Mouse (Mus musculus): ENCODE results near the gene Rabggta.
A peak's percentile ranks its signal among the peaks of the same experiment; 100 is the strongest.

The Rabggta gene

DNA sequence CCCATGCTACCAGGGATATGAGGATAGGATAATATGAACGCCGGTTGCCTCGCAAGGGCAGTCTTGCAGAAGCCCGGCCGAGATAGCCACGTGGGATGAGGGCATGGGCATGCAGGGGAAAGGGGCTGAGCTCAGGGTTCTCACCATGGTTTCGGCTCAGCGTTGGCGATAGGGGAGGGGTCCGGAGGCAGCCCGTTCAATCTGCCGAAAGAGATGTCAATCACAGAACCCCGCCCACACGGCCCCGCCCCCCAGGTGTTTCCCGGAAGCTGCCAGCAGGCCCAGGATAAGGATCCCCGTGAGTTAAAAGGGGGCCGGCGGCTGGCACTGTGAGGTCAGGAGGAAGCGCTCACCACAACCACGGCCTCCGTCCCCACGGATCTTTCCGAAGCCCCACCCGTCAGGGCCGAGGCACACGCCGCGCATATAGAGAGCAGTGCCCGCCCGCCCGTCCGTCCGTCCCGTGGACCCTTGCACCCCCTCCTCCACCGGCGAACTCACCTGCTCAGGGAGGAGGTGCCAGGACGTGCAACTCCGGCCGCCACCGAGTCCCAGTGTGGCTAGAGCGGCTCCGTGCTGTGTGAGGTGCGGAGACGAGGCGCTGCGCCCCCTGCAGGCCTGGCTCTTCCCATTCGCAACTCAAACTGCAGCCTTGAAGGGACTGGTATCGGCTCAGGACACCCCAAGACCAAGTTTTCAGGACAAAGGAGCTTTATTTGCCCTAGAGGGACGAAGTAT, at the start of gene Rabggta:
Gene Rabggta (minus strand): TSS at position 564 of the 738 bp plus-strand sequence.
- peak; percentile 95 for DNase-seq

DNA sequence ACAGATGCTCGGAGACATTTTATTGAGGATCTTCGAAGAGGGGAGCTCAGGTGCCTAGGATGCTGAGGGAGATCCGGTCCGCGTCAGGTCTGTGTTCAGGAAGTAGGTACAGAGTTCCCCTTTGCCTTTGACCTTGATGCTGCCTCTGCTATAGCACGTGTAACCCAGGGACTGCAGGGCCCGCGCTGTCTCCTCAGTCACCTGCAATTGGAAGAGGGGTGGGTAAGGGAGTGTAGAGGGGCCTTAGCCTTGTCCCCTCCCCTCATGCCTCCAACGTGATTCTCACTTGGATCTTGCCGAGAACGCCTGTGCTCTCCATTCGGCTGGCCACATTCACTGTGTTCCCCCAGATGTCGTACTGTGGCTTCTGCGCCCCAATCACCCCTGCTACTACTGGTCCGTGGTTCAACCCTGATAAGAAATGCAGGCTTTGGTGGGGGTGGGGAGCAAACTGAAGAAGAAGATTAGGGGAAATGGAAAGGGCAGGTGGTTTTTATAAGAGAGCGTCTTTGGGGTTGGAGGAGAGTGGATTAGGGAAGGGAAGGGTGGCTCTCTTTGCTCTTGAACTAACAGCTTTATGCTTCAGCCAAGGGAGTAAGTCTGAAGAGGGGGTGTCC, 47.1 kb upstream of the Rabggta start:
- DNase-seq, result no peak

DNA sequence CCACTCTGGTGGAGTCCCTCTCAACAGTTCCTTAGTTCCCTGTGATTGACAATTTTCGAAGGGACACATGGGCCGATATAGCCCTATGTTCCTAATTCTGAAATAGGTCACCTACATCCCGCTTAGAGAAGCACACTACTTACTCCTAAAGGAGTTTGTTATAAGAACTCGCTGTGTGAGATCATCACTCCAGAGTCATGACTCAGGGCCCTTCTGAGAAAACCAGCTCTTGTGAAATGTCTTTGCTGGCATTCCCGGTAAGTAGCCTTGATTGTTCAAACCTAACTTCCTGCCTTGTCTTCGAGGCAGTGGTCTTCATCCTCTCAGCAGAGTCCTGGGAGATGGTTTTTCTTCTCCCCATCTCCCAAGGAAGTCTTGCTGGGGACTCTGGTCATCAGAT, 46.5 kb upstream of the Rabggta start:
- no peak for DNase-seq

DNA sequence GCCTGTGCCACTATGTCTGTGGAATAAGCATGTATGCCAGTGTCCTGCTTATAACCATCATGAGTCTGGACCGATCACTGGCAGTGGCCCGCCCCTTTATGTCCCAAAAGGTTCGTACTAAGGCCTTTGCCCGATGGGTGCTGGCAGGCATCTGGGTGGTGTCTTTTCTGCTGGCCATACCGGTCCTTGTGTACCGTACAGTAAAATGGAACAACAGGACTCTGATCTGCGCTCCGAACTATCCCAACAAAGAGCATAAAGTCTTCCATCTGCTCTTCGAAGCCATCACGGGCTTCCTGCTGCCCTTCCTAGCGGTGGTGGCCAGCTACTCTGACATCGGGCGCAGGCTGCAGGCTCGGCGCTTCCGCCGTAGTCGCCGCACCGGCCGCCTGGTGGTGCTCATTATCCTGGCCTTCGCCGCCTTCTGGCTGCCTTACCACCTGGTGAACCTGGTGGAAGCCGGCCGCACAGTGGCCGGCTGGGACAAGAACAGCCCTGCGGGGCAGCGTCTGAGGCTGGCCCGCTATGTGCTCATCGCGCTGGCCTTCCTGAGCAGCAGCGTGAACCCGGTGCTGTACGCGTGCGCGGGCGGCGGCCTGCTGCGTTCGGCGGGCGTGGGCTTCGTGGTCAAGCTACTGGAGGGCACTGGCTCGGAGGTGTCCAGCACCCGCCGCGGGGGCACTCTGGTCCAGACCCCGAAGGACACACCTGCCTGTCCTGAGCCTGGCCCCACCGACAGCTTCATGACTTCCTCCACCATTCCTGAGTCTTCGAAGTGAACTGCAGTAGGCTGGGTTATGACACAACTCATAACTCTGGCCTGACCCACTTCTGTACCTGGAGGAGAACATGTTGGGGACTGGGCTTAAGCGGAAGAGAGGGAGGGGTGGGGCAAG, 45.7 kb upstream of the Rabggta start:
- peak; percentile 51 for DNase-seq

DNA sequence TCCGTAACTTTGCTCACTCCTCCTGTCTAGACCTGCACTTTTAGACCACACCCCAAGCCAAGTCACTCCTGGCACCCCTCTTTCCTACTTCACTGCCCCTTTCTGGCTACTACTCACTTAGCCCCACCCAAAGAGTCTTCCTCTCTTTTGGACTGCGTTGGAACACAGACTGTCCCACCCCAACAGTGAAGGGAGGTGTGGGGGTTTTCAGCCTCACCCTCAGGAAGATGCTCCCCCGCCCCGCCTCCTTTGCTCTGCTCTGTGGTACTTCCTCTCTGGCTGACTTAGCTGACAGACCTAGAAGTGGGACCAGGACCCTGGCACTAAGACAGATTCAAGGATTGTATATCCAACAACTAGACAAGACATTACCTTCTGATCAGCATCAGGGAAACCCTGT, 43.6 kb upstream of the Rabggta start, which contains the start of gene Ltb4r1:
Gene Ltb4r1 (plus strand): TSS at position 267 of the 400 bp plus-strand sequence.
- DNase-seq, result no peak

DNA sequence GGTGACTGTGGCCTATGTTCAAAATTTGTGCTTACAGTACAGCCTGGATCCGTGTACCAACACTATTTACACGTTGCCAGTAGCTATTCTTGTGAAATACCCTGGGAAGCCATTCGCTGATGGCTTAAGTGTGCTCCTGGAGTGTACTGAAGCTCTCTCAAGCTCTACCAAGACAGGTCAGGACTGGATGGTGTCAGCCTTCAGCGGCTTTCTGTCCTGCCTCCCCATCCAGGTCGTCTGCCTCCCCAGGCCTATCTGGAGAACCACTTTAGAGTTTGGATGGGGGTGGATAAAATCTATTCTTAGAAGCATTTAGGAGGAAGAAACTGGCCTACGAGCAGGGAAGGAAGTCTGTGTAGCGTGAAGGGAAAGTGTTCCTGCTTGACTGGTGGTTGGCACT, 41.1 kb upstream of the Rabggta start:
- DNase-seq, result no peak

DNA sequence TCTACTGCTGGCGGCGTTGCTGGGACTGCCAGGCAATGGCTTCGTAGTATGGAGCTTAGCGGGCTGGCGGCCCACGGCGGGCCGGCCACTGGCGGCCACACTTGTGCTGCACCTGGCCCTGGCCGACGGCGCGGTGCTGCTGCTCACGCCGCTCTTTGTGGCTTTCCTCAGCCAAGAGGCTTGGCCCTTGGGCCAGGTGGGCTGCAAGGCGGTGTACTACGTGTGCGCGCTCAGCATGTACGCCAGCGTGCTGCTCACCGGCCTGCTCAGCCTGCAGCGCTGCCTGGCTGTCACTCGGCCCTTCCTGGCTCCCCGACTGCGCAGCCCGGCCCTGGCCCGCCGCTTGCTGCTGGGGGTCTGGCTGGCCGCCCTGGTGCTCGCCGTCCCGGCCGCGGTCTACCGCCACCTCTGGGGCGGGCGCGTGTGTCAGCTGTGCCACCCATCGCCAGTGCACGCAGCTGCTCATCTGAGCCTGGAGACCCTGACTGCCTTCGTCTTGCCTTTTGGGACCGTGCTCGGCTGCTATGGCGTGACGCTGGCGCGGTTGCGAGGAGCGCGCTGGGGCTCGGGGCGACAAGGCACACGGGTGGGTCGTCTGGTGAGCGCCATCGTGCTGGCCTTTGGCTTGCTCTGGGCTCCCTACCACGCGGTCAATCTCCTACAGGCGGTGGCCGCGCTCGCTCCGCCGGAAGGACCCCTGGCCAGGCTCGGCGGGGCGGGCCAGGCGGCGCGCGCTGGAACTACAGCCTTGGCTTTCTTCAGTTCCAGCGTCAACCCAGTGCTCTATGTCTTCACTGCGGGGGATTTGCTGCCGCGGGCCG, 40.1 kb upstream of the Rabggta start:
- peak; percentile 58 for DNase-seq

DNA sequence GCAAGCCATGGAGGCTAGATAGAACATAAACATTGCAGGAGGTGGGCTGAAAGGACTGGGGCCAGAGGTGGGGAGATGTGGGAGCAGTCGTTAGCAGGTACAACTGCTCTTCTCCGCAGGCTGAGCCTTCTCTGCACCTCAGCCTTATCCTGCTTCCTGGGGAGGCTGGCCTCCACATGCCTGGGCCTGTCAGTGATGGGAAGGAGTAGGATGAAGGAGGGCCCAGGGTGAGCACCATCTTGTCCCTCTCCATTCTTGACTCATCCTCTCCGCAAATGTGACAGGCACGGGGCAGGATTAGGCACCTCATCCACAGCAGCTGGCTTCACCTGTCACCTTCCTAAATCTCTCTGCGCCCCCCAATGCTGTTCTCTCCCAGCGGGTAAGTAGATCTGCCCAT, 39.1 kb upstream of the Rabggta start, which contains the start of gene Ltb4r2:
Gene Ltb4r2 (plus strand): TSS at position 266 of the 400 bp plus-strand sequence.
- no peak for DNase-seq

DNA sequence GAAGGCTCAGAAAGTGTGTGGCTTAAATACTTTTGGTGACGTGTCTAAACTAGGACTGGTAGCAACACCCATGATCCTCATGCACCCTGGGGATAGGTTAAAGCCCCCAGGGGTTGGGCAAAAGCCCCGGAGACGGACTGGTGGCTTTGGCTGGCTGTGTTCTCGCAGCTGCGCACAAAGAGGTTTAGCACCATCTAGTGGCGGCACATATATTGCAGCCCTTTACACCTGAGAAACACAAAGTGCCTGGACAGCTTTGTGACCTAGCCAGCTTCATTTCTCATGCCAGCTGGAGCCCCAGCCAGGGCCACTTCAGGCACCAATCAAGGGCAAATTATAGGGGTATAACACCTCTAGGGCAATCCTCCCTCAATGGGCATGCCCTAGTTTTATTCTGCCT, 38.1 kb upstream of the Rabggta start:
- DNase-seq, result peak; percentile 85

DNA sequence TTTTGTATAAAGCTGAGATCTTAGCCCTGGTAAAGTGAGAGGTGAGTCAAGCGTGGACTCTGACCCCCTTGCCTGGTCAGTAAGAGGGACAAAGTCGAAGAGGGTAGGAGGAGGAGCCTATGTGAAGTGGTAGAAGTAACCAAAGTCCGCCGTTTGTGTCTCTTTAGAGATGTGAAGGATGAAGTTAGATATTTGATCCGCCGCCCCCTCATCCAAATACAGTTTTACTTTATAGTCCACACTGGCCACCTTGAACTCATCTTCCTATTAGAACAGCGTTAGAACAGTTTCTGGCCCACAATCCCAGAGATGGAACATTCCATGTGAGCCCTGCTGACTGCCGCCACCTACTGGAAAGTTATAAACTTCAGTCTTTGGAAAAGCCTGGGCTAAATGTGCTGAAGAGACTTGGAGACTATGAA, 36.3 kb upstream of the Rabggta start, which contains the start of gene Cideb:
Gene Cideb (minus strand): TSS at position 96 of the 422 bp plus-strand sequence.
- no peak for DNase-seq

DNA sequence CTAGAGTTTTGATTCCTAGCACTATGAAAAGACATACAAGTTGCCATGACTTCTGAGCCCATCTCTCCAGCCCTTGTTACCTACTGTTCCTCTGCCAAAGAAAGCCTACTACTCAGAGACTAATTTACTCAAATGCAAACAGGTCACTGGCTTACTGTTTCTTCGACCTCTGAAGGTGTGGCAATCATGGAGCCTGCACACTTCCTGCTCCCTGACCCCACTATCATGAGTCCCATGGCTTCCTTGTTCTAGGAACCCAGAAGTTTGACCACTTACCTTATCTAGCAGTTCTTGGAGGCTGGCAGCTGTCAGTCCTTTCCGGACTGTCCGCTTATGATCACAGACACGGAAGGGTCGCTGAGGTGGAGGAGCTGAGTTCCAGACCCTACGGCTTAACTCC, 35.5 kb upstream of the Rabggta start:
- DNase-seq, result no peak

DNA sequence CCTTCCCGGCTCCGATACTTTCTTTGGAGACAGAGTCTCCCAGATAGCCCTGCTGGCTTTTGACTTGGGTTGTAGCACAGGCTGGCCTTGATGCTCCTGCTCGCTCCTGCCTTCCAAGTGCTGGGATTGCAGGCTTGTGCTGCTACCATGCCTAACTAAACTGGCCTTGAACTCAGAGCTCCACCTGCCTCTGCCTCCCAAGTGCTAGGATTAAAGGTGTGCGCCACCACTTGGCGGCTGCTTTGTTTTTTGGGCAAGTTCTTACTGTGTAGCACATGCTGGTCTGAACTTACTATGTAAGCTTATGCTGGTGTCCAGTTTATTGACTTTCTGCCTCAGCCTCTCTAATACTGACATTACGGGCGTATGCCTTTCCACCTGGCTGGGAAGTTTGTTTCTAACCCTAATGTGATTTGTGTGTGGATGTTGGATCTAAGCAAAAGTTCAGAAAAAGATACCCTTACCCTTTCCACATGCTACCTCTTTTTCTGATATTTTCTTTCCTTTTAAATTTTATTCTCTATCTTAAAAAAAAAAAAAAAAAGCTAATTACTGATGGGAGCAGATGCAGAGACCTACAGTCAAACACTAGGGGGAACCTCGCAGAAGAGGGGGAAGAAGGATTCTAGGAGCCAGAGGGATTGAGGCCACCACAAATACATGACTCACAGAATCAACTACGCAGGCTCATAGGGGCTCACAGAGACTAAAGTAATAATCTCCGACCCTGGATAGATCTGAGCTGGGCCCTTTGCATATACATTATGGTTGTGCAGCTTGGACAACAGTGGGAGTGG, 25.2 kb upstream of the Rabggta start:
- no peak for DNase-seq

DNA sequence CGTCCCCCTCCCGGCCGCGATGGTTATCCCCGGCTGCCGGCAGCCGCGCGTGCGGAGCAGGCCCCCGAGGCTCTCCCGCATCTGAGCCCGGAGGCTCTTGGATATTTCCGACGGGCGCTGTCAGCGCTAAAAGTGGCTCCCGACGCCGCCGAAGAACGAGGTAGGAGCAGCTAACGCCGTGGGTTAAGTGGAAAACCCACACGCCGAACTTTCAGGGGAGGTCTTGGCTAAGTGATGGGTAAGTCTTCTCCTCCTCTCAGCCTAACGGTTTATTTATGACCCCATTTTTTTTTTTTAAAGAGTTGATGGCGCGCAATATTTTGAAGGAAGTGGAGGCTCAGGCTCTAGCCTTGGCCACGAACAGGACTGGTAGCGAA, 23.8 kb upstream of the Rabggta start:
- DNase-seq, result no peak

DNA sequence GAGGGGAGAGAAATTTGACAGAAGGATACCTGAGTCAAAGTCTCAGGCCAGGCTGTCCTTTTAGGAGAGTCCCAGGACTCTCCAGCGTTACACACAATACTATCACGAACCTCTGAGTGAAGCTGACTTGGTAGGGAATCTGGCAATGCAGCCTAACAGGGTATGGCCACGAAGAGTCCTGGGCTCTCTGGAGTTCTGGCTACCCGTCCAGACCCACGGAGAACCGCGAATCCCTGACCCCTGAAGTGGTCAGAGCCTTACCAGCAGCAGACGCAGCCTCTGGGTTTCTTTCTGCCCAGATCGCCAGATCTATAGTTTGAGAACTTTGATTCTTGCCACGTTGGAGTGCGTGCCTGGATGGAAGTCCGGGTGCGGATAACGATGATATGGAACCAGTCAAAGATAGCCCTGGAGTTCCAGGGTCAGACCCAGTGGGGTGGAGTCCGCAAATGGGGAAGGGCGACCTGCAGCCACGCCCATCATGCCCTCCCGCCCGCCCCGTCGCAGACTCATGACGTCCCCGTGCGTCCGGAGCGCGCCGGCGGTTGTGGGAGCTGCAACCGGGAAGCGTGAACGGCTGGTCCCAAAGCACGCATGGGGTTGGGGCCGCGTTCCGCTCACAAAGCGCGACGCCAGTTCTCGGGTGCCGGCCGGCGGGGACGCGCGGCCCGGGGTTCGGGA, 23.3 kb upstream of the Rabggta start, which contains the start of the genes Dhrs1 and Nop9:
Gene Dhrs1 (minus strand): TSS at position 511 of the 681 bp plus-strand sequence.
Gene Nop9 (plus strand): TSS at position 514 of the 681 bp plus-strand sequence.
- DNase-seq, result peak; percentile 83

DNA sequence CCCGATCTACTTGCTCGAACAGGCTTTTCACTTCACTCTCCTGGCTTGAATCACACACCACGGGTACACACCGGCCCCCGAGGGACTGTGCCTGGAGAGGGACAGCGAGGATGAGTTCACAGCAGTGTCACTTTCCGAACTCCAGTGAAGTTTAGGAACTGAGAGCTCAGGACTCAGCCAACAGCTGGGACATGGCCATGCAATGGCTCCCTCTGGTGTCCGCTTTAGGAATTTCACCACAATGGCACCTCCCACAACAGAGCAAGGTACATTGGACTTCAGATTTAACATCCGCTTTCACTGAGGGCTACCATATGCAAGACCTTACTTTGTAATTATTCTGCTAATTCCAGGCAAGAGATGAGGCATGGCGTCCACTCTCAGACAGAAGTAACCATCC, 21.6 kb upstream of the Rabggta start:
- DNase-seq, result peak; percentile 84

DNA sequence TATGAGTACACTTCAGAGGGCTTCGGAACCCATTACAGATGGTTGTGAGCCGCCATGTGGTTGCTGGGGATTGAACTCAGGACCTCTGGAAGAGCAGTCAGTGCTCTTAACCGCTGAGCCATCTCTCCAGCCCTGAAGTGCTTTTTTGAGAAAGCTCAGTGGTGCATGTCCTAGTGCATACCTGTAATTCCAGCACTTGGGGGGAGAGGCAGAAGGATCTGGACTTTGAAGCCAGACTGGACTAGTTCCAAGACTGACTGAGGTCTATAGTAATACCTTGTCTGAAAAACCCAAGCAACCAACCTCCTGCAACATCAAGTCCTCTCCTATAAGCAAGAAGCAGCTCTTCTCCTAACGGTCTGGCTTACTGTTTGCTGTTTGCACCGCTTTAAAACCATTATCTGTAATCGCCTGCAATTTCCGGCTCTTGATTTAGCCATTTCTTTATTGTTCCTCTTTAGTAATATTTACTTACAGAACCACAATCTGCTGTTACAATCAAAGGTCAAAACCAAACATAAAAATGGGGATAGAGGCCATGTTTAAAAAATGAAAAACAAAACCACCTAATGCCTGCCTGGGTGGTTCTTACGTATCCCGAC, 15.1 kb upstream of the Rabggta start:
- DNase-seq, result no peak

DNA sequence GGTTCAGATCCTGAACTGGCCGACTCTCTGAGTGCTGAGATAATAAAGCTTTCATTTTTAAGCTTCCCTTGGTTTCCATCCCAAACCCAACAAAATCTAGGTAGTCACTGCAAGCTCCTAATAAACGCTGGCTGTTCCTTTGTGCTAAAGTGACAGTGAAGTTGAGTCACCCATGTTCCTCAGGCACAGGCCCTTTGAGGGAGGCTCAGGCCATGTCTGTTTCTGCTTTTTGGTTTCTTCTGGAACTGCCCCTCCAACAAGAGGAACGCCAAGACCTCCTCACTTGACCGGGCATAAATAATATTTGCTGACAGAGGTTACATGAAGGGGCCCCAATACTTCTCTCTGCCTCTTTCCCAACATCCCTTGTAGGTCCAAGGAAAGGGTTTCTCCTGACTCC, 13.7 kb upstream of the Rabggta start:
- no peak for DNase-seq

DNA sequence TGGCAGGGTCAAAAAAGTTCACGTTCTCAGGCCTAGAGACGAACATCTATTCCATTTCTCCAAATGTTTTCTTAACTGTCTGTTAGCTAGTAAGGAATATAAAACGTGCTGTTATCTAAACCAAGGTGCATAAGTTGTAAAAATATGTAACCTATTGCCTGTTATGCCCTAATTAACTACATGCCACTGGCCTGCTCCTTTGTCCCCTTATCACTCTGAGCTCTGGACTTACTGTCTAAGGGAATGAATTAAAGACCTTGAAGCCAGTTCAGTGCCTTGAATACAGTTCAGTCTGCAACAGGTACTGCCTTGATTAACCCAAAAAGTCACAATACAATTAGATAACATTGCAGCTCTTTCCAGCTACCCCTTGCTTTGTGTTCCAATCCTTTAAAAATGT, 13.3 kb upstream of the Rabggta start:
- DNase-seq, result no peak

DNA sequence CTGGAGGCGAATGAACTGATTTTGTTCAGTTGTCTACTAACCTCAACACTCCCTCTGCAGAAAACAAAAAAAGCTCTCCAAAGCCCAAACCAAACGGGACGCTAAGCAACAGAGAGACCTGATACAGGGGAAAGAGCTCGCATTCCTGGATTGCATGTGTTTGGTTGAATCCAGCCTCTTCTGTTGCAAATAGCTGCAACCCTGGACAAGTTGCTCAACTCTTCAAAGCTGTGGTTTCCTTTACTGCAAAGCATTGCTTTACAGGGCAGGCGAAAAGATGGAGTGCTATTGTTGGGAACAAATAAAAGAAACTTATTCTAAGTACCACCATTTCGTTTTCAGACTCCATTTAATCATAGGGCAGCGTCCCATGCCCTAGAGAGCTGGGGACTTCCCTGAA, 12.8 kb upstream of the Rabggta start:
- no peak for DNase-seq

DNA sequence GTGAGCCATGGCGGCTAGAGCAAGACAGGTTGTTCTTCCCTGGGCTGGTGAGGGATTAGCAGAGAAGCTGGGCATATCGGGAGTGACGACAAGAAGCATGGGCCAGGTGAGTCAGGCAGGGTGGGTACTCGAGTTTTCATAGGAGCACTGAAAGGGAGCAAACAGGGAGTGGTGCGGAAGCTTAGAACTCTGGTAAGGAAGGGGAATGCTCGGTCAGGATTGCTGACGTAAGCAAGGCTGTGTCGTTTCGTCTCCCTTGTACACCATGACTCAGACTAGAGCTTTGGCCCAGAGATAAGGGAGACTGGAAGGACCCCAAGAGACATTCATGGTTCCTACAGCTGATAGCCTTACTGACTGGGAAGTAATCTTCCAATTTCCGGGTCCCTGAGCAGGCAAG, 11.8 kb upstream of the Rabggta start:
- DNase-seq, result no peak

Measured in right cerebral cortex, postnatal 14 days (tissue).